Mouse (Mus musculus) large intestine, adult 2 months (tissue): Measurements from ENCODE around the gene G3bp2. TPM values are rescaled to one million over a fixed set of nuclear protein-coding genes. Genes with fewer than 3 reads are reported as not detected.

Source experiments
- DNase-seq: peaks from one replicate; pipeline ENCODE4 v3.0.0-alpha.2; 2012; ENCODE audit warnings: low read depth, low spot score
- WGBS: fragments of 180-500 bp; shearing (Covaris S2); methylation state at CpG from one replicate; pipeline ENCODE4 v1.1.7; 2018; 5-methylcytosine and 5-hydroxymethylcytosine counted together
- polyA plus RNA-seq: library from polyadenylated mRNA; depleted of rRNA; stranded (reverse); fragments of >200 nt; gene quantifications from 2 replicates; pipeline ENCODE4 v1.2.3, GENCODE M21; 2012

Gene G3bp2
- polyA plus RNA-seq, 1 experiment = 17.6 TPM

DNA sequence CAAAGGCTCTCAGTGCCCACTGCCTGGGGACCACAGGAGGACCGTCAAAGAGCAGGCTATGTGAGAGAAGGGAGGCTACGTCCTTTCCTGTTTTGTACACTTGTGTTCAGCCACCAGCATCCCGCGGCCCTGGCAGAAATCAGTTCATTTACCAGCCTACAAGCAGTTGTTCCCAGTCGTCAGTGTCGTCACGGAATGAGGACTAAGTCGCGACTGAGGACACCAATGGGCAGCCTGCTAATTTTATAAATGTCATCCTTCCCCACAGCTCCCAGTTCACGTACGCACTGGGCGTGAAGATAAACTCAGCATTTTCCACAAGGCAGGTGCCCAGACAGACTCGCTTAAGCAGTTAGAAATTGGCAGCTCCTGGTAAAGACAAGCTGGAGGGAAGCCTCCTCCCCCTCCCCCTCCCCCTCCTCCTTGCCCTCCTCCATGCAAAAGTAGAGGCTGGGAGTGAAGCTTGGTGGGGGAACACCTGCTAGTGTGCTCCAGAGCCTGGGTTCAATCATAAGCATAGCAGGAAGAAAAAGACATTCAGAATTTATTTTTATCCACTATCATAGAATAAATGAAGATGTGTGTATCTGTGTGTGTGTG lies 20.4 kb upstream of the G3bp2 start:
- no peak for DNase-seq
- 45% methylated on average over 13 of the region's 13 CpGs for WGBS

GRCm38 (mm10) chr5:92103062-92103461 lies 19.5 kb upstream of the G3bp2 start:
- 2% methylated on average over 6 of the region's 6 CpGs for WGBS
- no peak for DNase-seq

DNA sequence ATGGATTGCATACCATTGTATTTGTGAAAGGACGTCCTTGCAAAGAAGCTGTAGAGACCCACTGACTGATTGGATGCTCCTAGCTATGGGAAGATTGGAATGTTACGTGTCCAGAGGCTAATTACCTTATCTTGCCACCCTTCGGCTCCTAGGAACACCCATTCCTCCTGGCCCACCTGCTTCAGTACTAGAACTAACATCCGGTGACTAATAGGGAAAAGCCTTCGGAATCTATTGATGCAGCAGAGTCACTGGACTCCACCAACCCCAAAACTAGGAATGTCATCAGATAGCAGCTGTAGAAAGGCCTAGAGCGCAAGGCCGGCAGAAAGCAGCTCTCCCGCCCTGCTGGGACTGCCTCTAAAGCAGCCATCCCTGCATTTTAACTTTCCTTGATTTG lies 18.1 kb upstream of the G3bp2 start:
- DNase-seq = no peak
- WGBS = 86% methylated on average over 8 of the region's 8 CpGs

- 20% methylated on average over 13 of the region's 13 CpGs for WGBS
- DNase-seq = no peak
Measured at GRCm38 (mm10) chr5:92098351-92099109, 15.0 kb upstream of the G3bp2 start.

DNA sequence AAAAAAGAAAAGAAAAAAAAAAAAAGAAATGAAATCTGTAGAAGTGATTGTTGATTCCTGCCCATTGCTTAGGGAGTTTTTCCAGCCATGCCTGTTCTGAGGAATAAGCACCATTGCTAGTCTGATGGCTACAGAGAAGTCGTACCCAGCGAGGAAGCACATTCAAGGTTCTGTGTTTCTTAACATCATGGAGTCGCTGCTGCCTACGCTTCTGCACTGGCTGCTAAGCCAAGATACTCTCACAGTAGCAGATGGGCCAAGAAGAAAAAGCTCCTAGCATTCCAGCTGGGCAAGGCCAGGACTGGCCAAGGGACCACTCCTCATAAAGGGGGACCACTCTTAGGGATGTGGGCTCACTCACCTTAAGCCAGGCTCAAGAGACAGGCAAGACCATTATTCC lies 14.3 kb upstream of the G3bp2 start:
- WGBS = 91% methylated on average over 4 of the region's 4 CpGs
- no peak for DNase-seq

- 75% methylated on average over 6 of the region's 6 CpGs for WGBS
- no peak for DNase-seq
Measured at GRCm38 (mm10) chr5:92096786-92097185, 13.3 kb upstream of the G3bp2 start.

DNA sequence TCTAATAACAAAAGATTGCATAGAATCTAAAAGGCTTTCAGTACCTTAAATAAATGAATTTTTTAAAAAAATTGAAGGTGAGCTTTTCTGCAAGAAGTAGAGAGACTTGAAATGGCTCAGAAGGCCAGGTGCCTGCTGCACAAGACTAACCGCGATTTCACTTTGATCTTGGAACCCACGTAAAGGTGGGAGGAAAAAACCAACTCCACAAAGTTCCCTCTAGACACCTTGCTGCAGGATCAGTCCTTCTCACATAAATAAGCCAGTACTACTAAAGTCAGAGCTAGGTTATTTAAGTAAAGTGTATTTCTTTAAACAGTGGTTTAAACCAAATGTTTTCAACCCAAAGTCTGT lies 10.5 kb upstream of the G3bp2 start:
- DNase-seq = no peak
- WGBS = 19% methylated on average over 3 of the region's 3 CpGs

DNA sequence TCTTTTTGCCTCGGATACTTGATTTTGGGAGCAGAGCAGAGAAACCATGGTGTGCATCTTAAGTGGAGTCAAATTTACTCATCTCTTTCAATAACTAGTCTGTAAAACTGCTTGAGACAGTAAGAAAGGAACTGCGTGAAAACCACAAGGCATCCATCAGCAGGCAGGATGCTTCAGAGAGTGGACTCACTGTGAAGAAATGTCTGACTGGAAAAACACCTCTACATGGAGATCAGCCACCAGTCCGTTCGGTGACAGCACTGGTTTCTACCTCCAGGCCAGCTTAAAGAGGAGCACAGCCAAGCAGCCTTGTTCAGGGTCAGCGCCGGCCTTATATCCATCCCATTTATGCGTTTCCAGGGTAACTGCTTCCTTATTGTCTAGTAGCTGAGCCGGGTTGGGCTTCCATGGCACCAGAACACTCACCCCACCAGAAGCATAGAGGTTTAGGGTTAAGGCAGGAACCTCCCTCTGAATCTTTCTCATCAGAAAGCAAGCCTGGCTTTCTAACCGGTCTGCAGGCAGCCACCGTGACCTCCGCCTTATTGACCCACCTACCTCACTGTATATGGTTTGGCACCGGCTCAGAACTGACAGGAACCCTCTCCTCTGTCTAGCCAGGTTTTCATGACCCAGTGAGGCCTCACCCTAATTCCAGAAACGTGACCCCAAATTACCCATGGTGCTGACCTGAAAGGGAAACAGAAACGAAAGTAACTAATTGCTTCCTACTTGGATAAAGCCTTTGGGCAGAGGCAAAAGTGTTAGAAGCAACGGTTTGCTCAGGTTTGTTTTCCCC lies 9.9 kb upstream of the G3bp2 start:
- no peak for DNase-seq
- 30% methylated on average over 15 of the region's 15 CpGs for WGBS

DNA sequence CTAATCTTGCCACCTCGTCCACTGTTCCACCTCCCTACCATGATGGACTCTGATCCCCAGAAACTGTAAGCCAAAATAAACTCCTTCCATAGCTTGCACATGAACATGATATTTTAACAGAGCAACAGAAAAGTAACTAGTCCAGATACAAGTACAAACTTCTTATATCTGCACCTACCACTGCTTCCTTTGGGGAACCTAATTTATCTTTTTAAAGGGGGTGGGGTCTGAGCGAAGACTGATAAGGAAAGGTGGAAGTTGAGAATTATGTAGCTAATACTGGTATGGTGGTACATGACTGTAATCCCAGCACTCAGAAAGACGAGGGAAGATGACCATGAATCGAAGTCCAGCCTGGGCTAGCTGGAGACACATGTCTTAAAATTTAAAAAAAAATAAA lies 4.0 kb upstream of the G3bp2 start:
- 96% methylated on average over 4 of the region's 4 CpGs for WGBS
- DNase-seq = no peak

- WGBS = 93% methylated on average over 7 of the region's 7 CpGs
- no peak for DNase-seq
Measured at GRCm38 (mm10) chr5:92085821-92086550, 2.5 kb upstream of the G3bp2 start.

- 83% methylated on average over 4 of the region's 4 CpGs for WGBS
- no peak for DNase-seq
Measured at GRCm38 (mm10) chr5:92085246-92085645, 1.7 kb upstream of the G3bp2 start.

- WGBS = 1% methylated on average over 55 of the region's 55 CpGs
- no peak for DNase-seq
Measured at GRCm38 (mm10) chr5:92082821-92083401, 608 bp downstream of the G3bp2 start.

- DNase-seq = no peak
- WGBS = 24% methylated on average over 3 of the region's 3 CpGs
Measured at GRCm38 (mm10) chr5:92081326-92081725, 2.2 kb downstream of the G3bp2 start.

DNA sequence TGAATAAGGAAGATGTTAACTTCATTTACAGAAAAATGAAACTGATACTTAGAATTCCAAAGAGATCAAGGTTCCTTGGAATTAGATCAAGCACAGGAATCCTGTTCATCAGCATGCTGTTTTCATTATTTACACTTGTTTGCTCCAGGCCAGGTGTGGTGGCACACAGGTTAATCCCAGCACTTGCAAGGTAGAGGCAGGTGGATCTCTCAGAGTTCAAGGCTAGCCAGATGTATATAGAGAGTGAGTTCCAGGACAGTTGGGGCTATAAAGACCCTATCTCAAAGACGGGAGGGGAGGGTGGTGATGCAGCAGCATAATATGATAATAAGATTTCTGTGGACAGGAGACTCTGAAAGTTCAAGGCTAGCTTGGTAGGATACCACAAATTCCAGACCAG lies 3.1 kb downstream of the G3bp2 start:
- 36% methylated on average over 1 of the region's 1 CpGs for WGBS
- no peak for DNase-seq

DNA sequence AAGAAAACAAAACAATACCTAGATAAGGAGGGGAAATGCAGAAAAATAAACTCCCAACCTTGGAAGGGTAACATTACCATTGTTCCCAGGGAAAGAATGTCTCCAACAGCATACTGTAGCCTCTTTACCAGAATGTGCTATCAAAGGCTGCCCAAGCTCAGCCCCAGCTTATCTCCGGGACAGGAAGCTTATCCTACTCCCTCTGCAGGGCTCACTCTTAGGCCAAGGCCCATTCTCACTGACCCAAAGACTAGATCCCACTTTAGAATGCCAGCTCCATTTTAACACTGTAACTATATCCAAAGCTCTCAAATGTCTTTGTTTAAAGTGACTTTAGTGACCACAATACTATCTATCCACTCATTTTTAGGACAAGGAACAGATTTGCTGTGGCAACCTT lies 4.2 kb downstream of the G3bp2 start:
- WGBS = 48% methylated on average over 1 of the region's 1 CpGs
- no peak for DNase-seq

- DNase-seq = no peak
Measured at GRCm38 (mm10) chr5:92078751-92079150, 4.8 kb downstream of the G3bp2 start.

GRCm38 (mm10) chr5:92076273-92076672 lies 7.2 kb downstream of the G3bp2 start:
- DNase-seq = no peak
- 43% methylated on average over 1 of the region's 1 CpGs for WGBS

DNA sequence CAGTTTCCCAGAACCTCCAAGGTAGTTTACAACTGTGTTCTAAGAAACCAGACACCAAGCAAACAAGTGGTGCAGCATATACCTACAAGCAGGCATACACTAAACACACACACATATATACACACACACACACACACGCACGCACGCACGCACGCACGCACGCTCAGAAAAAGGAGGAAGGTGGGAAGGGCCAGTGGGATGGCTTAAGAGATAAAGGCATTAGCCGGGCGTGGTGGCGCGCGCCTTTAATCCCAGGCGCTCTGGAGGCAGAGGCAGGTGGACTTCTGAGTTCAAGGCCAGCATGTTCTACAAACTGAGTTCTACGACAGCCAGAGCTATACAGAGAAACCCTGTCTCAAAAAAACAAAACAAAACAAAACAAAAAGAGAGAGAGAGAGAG lies 9.5 kb downstream of the G3bp2 start:
- WGBS = 71% methylated on average over 14 of the region's 14 CpGs
- no peak for DNase-seq

- WGBS = 96% methylated on average over 2 of the region's 2 CpGs
- no peak for DNase-seq
Measured at GRCm38 (mm10) chr5:92063192-92063591, 20.3 kb downstream of the G3bp2 start.

DNA sequence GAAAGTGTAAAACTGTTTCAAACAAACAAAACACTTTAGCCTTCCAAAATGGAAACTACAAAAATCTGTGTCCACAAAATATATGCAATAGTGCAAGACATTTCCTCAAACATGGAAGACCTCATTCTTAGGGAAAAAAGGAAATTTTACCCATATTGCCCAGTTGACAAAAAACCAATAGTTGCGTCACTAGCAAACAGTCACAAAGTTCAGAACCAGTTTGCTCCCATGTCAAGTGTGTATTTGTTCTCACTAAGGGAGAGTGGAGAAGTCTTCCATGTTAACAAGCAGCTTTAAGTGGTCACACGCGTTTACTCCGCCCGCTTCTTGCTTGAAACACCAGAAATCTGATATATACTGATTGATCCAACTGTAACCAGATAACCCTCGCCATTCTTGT lies 30.7 kb downstream of the G3bp2 start:
- DNase-seq = no peak
- WGBS = 93% methylated on average over 6 of the region's 6 CpGs
